Mouse (Mus musculus): ENCODE data around the gene Rad51b. TPM values are rescaled to one million over a fixed set of nuclear protein-coding genes. Genes with fewer than 3 reads are reported as not detected.

The Rad51b gene
- polyA plus RNA-seq, 1 experiment from 2014 or later = 8.0 TPM

DNA sequence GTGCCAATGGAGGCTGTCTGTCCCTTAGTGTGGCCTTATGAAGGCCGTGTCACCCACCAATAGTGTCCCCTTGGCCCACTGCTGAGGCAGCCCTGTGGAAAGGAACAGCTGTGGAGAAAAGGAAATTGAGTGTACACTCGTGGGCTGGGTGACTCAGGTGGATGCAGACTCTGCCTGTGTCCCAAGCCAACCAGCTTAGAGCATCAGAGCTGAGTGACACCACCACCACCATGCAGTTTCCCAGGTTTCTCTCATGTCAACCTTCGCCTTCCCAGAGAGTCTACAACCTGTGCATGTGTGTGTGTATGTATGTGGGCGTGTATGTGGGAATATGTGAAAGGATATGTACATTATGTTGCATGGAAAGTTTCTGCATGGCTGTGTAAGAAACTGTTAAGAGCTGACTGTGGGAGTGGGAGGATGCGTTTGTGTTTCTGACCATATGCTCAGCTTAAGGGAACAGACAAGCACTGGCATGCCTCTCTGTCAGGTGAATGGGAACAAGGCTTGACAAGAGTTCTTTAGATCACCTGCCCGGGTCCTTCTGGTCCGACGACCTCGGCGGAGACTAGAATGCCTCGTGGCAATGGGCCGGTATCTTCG is 17.5 kb upstream of the Rad51b start:
- Histone ChIP-seq H3K9ac (no peak overlapping the region), H3K36me3 (ENCODE audit: insufficient read depth) (peaks cover 88% of the 10 kb centered on the region)

DNA sequence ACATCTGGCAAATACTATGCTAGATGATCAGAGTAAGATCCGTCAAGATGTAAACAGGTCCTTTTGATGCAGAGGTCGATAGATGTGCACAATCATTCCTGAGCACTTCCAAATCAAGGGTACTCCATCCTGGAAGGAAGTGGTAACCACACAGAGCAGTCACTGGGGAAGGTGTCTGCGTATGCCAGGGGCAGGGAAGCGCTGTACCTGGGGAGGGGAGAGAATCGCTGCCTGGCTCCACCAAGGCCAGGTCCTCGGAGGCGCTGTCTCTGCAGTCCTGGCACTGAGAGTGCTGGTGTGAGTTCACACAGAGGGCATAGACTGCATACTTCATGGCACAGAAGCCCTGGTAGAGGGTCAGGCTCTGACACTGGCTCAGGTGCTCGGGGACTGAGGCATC is 14.5 kb upstream of the Rad51b start:
- DNase-seq (no peak), ATAC-seq (ENCODE audit: insufficient read depth) (no peak)
- WGBS = 87% methylated on average over 8 of the region's 8 CpGs
- no peaks in the 10 kb centered on the region for H3K9me3 ChIP-seq (ENCODE audit: low read depth, low read length)
- H3K4me1 ChIP-seq (ENCODE audit: insufficient read depth) = no peaks in the 10 kb centered on the region
- H3K4me2 ChIP-seq = no peak overlapping the region
- no peak overlapping the region for H3K9ac ChIP-seq
- H3K36me3 ChIP-seq (ENCODE audit: insufficient read depth) = peaks cover 89% of the 10 kb centered on the region
- H3K27ac ChIP-seq (ENCODE audit: low read depth) = no peak overlapping the region
- no peak for TF ChIP-seq CTCF (IDR thresholded peaks at IDR 0.05; ENCODE audit: low read depth)
- H3K27me3 ChIP-seq (ENCODE audit: insufficient read depth, low read length) = no peaks in the 10 kb centered on the region
- no peak overlapping the region for H3K4me3 ChIP-seq (ENCODE audit: low read depth, low read length)

More for the DNA sequence above, 17.5 kb upstream of the Rad51b start:
- Histone ChIP-seq H3K4me3 (ENCODE audit: low read depth, low read length) (no peak overlapping the region), H3K4me2 (no peak overlapping the region), H3K27ac (ENCODE audit: low read depth) (no peak overlapping the region), H3K4me1 (ENCODE audit: insufficient read depth) (no peaks in the 10 kb centered on the region), H3K27me3 (ENCODE audit: insufficient read depth, low read length) (no peaks in the 10 kb centered on the region), H3K9me3 (ENCODE audit: low read depth, low read length) (no peaks in the 10 kb centered on the region)
- no peak for ATAC-seq (ENCODE audit: insufficient read depth)
- no peak for TF ChIP-seq CTCF (IDR thresholded peaks at IDR 0.05; ENCODE audit: low read depth)
- DNase-seq = no peak
- WGBS = 86% methylated on average over 13 of the region's 13 CpGs

DNA sequence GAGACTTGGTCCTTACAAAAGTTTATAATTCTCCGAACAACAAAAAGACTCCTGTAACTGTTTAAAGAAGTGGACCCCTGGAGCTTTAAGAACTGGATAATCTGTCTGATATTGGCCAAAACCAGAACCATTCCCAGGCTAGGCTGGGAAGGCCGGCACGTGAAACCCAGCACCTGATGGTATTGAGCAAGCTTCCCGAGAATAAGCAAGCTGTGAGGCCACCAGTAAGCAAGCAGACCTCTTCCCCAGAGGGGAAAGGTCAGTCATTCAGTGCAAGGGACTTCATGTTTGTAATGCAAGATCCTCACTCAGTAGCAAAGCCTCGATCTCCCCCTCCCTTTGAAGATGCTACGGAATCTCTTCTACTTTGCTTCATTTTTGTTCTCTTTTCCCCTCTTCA is 4.2 kb upstream of the Rad51b start:
- no peak for TF ChIP-seq CTCF (IDR thresholded peaks at IDR 0.05; ENCODE audit: low read depth)
- H3K27me3 ChIP-seq (ENCODE audit: insufficient read depth, low read length) = no peaks in the 10 kb centered on the region
- peaks cover 16% of the 10 kb centered on the region for H3K36me3 ChIP-seq (ENCODE audit: insufficient read depth)
- H3K9ac ChIP-seq = no peak overlapping the region
- 78% methylated on average over 6 of the region's 6 CpGs for WGBS
- no peak overlapping the region for H3K27ac ChIP-seq (ENCODE audit: low read depth)
- no peak for ATAC-seq (ENCODE audit: insufficient read depth)
- no peaks in the 10 kb centered on the region for H3K4me1 ChIP-seq (ENCODE audit: insufficient read depth)
- no peak for DNase-seq
- H3K4me3 ChIP-seq (ENCODE audit: low read depth, low read length) = no peak overlapping the region
- H3K4me2 ChIP-seq = no peak overlapping the region
- no peaks in the 10 kb centered on the region for H3K9me3 ChIP-seq (ENCODE audit: low read depth, low read length)

DNA sequence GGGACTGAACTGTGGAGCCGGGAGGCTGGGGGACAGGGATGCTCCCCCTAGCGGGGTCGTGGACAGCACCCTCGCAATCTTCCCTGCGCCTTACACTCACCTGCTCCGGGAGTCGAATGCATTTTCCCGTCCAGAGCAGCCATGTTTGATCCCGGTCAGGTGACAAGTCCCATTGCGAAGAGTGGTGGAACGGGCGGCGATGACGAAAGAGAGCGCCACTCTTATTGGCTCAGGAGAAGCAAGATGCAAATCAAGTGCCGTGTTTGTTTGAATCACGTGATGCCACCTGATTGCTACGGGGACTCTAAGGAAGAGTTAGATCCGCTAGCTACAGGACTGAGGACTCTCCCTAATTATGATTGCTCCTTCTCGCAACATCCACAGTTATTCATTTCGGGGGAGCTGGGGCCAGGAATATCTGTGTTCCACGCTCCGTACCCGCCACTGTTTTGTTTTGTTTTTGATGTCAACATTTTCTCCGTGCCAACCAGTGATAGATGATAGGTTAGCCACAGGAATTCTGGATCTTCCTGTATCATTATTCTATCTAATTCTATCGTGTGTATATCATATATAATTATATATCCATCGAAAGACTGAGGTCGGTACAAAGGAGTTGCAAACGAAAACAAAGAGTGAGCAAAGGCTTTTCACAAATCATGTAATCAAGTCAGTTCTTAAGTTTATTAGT is 811 bp upstream of the Rad51b start, which contains the start of gene Zfyve26:
Zfyve26 (minus strand) TSS at position 179 of the 691 bp plus-strand sequence.
- WGBS = under 1% methylated on average over 29 of the region's 29 CpGs
- peak; percentile 31 for TF ChIP-seq CTCF (IDR thresholded peaks at IDR 0.05; ENCODE audit: low read depth)
- peak; percentile 98 for DNase-seq

DNA sequence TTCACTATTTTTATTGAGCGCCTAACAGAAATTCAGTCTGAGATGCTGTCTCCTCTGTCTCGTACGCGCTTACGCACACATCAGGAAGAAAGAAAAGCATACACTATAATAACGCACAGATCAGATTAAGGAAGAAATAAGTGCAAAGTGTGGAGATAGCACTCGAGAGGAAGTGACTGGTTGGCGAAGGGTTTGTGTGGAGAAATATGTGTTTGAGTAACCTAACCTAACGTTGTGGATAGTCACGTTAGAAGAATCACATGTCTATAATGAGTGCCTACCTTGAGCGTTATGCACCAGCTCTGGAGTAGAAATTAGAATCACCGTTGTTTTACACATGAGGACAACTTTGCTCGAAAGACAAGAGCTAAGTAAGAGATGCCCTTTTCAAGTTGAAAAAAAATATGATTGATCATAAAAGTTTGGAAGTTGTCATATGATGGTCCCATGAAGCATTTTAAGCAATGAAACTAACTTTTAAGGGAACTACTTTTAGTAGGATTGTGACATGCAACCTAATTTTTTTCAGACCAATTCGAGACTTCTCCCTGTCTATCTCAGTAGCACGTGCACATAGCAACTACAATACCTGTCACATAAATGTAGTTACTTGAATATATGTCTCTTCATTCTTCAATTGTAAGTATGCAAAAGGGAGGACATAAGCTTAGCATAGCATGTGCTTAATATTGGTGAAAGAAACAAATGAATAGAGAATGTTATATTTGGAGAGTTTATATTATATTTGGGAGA is 978 bp downstream of the Rad51b start:
- WGBS = 11% methylated on average over 15 of the region's 15 CpGs
- ATAC-seq (ENCODE audit: insufficient read depth) (no peak), DNase-seq (no peak)
- Histone ChIP-seq H3K9ac (peak overlapping the region; percentile 55), H3K27me3 (ENCODE audit: insufficient read depth, low read length) (no peaks in the 10 kb centered on the region), H3K9me3 (ENCODE audit: low read depth, low read length) (no peaks in the 10 kb centered on the region), H3K4me3 (ENCODE audit: low read depth, low read length) (peak overlapping the region; percentile 73), H3K27ac (ENCODE audit: low read depth) (no peak overlapping the region), H3K36me3 (ENCODE audit: insufficient read depth) (peaks cover 9% of the 10 kb centered on the region; the same call in 1 of the 2 replicates), H3K4me2 (peak overlapping the region; percentile 81), H3K4me1 (ENCODE audit: insufficient read depth) (no peaks in the 10 kb centered on the region)
- TF ChIP-seq CTCF (IDR thresholded peaks at IDR 0.05; ENCODE audit: low read depth) = no peak

More for the DNA sequence above, 811 bp upstream of the Rad51b start, which contains the start of gene Zfyve26:
- Histone ChIP-seq H3K4me1 (ENCODE audit: insufficient read depth) (no peaks in the 10 kb centered on the region), H3K36me3 (ENCODE audit: insufficient read depth) (peaks cover 9% of the 10 kb centered on the region; the same call in 1 of the 2 replicates), H3K9ac (peak within 1 kb of the TSS; percentile 69), H3K4me2 (peak within 1 kb of the TSS; percentile 81), H3K27me3 (ENCODE audit: insufficient read depth, low read length) (no peaks in the 10 kb centered on the region), H3K4me3 (ENCODE audit: low read depth, low read length) (peak within 1 kb of the TSS; percentile 73), H3K9me3 (ENCODE audit: low read depth, low read length) (no peaks in the 10 kb centered on the region), H3K27ac (ENCODE audit: low read depth) (peak within 1 kb of the TSS; percentile 70)
- peak; percentile 96 for ATAC-seq (ENCODE audit: insufficient read depth)

DNA sequence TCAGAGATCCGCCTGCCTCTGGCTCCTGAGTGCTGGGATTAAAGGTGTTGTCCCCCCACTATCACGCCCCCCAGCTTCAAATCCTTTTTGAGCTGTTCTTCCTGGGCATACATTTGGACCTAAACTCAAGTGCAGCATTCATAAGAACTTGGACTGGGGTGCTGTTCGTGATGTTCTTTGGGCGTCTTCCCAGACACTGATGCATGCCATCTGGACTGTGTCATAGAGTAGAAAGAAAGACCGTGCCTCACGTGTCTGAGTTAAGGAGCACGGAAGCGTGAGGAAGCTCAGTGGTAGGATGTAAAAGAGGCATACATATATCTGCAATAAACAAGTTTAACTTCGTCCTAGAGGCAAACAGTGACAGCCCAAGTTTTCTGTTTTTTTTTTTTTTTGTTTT is 4.7 kb downstream of the Rad51b start:
- H3K9me3 ChIP-seq (ENCODE audit: low read depth, low read length) = no peaks in the 10 kb centered on the region
- no peak overlapping the region for H3K27ac ChIP-seq (ENCODE audit: low read depth)

DNA sequence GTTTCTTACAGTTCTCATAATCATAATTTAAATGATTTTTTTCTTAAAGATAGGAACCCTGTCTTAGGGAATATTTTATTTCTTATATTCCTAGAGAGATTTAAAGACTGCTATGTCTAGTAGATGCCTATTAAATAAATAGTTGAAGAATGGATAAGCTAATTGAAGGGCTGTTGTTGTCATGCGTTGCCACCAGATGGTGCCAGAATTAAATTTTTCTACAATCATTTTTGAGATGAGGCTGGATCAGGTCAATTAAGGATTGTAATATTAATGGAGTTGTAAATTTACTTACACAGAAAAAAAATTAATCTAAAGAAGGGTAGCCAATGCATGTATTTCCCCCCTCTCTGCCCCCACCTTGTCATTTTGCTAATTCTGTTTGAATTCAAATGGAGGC is 8.0 kb downstream of the Rad51b start:
- Histone ChIP-seq H3K4me2 (no peak overlapping the region), H3K27me3 (ENCODE audit: insufficient read depth, low read length) (no peaks in the 10 kb centered on the region), H3K9me3 (ENCODE audit: low read depth, low read length) (no peaks in the 10 kb centered on the region), H3K27ac (ENCODE audit: low read depth) (no peak overlapping the region), H3K36me3 (ENCODE audit: insufficient read depth) (no peaks in the 10 kb centered on the region), H3K9ac (no peak overlapping the region), H3K4me3 (ENCODE audit: low read depth, low read length) (no peak overlapping the region), H3K4me1 (ENCODE audit: insufficient read depth) (no peaks in the 10 kb centered on the region)
- ATAC-seq (ENCODE audit: insufficient read depth) (no peak), DNase-seq (peak; percentile 64)
- WGBS = 58% methylated on average over 1 of the region's 1 CpGs
- peak; percentile 50; the same call in 1 of the 2 replicates for TF ChIP-seq CTCF (IDR thresholded peaks at IDR 0.05; ENCODE audit: low read depth)

More for the DNA sequence above, 4.7 kb downstream of the Rad51b start:
- H3K4me2 ChIP-seq = no peak overlapping the region
- no peaks in the 10 kb centered on the region for H3K36me3 ChIP-seq (ENCODE audit: insufficient read depth)
- no peak for TF ChIP-seq CTCF (IDR thresholded peaks at IDR 0.05; ENCODE audit: low read depth)
- no peaks in the 10 kb centered on the region for H3K4me1 ChIP-seq (ENCODE audit: insufficient read depth)
- DNase-seq (peak; percentile 75), ATAC-seq (ENCODE audit: insufficient read depth) (no peak)
- 65% methylated on average over 9 of the region's 9 CpGs for WGBS
- H3K27me3 ChIP-seq (ENCODE audit: insufficient read depth, low read length) = no peaks in the 10 kb centered on the region
- H3K9ac ChIP-seq = no peak overlapping the region
- H3K4me3 ChIP-seq (ENCODE audit: low read depth, low read length) = no peak overlapping the region

Measured in lung, embryonic 14.5 days (tissue).